Mouse (Mus musculus): ENCODE results near the gene Slc36a3.

- TF ChIP-seq CTCF (IDR thresholded peaks at IDR 0.05; ENCODE audit: control insufficient read depth, insufficient read depth, low read length) (no peak), POLR2A (IDR thresholded peaks at IDR 0.05; ENCODE audit: borderline replicate concordance, control insufficient read depth, low read depth, low read length) (no peak)
Observed at GRCm38 (mm10) chr11:55127937-55128336, 23.6 kb downstream of the Slc36a3 start.

Data from bone marrow, adult 2 months (tissue).